Mouse (Mus musculus) gastrocnemius, adult 8-10 months (tissue): Measurements from ENCODE around the gene Vrk2. TPM values are rescaled to one million over a fixed set of nuclear protein-coding genes. Genes with fewer than 3 reads are reported as not detected.

Experiments
- total RNA-seq, 4 experiments: library from RNA; stranded (reverse); gene quantifications; 2 replicates each; pipeline ENCODE4 v1.2.4; 2022

The Vrk2 gene
- total RNA-seq, 4 experiments from 2014 or later = 3.6 to 7.0 (median 6.4) TPM

Other genes starting within 250 kb of the Vrk2 start
- 1 to 10 TPM; 3.9 to 6.5 (median 4.5) TPM for gene Fancl, start 207.9 kb downstream of the Vrk2 start, total RNA-seq
- not detected for gene Gm6899, start 758 bp downstream of the Vrk2 start, total RNA-seq